Mouse (Mus musculus): ENCODE measurements around the gene Adgb. TPM values are rescaled to one million over a fixed set of nuclear protein-coding genes. Genes with fewer than 3 reads are reported as not detected.

The Adgb gene
- polyA plus RNA-seq, 1 experiment from 2014 or later = 0.14 TPM

GRCm38 (mm10) chr10:10325560-10325959 lies 146.6 kb downstream of the Adgb start:
- ATAC-seq (replicated peaks; ENCODE audit: insufficient number of reproducible peaks, low FRiP score, low TSS enrichment, low read depth) (no peak), DNase-seq (ENCODE audit: low spot score) (no peak)
- no peak overlapping the region for H3K27ac ChIP-seq (replicated peaks; ENCODE audit: low read depth, low read length)
- no peak overlapping the region for H3K4me3 ChIP-seq (ENCODE audit: low read depth, low read length)
- H3K4me2 ChIP-seq (ENCODE audit: low read depth, low read length) = no peak overlapping the region
- H3K36me3 ChIP-seq (replicated peaks; ENCODE audit: control insufficient read depth, insufficient read depth, low read depth, low read length) = no peaks in the 10 kb centered on the region
- WGBS = 80% methylated on average over 2 of the region's 2 CpGs
- H3K9ac ChIP-seq (replicated peaks; ENCODE audit: low read length) = no peak overlapping the region
- H3K9me3 ChIP-seq (replicated peaks; ENCODE audit: control insufficient read depth, low read length) = no peaks in the 10 kb centered on the region
- no peaks in the 10 kb centered on the region for H3K4me1 ChIP-seq (ENCODE audit: control insufficient read depth, insufficient read depth, low read length)
- H3K27me3 ChIP-seq (ENCODE audit: control insufficient read depth, insufficient read depth, low read length) = no peaks in the 10 kb centered on the region

DNA sequence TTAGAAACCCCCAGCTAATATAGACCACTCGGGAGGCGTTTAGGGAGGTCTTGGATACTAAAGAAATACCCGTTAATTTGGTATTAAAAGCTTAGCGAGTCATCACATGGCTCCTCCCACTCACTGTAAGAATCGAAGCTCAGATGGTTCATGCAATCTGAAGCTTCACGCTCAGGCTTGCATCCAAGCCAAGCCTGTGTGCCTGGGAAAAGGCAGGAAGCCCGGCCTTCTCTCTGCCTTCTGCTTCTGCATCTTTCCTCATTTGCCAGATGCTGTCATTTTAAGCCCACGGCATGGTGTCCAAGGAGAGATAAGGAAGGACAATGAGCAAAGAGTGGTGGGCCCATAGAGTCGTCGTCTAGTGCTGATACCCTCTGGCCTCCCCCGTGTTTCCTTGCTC lies 149.2 kb downstream of the Adgb start:
- Histone ChIP-seq H3K4me2 (ENCODE audit: low read depth, low read length) (no peak overlapping the region), H3K4me1 (ENCODE audit: control insufficient read depth, insufficient read depth, low read length) (no peaks in the 10 kb centered on the region), H3K27me3 (ENCODE audit: control insufficient read depth, insufficient read depth, low read length) (no peaks in the 10 kb centered on the region), H3K9me3 (replicated peaks; ENCODE audit: control insufficient read depth, low read length) (no peaks in the 10 kb centered on the region), H3K36me3 (replicated peaks; ENCODE audit: control insufficient read depth, insufficient read depth, low read depth, low read length) (no peaks in the 10 kb centered on the region), H3K9ac (replicated peaks; ENCODE audit: low read length) (no peak overlapping the region), H3K4me3 (ENCODE audit: low read depth, low read length) (no peak overlapping the region), H3K27ac (replicated peaks; ENCODE audit: low read depth, low read length) (no peak overlapping the region)
- no peak for ATAC-seq (replicated peaks; ENCODE audit: insufficient number of reproducible peaks, low FRiP score, low TSS enrichment, low read depth)
- 87% methylated on average over 11 of the region's 11 CpGs for WGBS
- DNase-seq (ENCODE audit: low spot score) = no peak

DNA sequence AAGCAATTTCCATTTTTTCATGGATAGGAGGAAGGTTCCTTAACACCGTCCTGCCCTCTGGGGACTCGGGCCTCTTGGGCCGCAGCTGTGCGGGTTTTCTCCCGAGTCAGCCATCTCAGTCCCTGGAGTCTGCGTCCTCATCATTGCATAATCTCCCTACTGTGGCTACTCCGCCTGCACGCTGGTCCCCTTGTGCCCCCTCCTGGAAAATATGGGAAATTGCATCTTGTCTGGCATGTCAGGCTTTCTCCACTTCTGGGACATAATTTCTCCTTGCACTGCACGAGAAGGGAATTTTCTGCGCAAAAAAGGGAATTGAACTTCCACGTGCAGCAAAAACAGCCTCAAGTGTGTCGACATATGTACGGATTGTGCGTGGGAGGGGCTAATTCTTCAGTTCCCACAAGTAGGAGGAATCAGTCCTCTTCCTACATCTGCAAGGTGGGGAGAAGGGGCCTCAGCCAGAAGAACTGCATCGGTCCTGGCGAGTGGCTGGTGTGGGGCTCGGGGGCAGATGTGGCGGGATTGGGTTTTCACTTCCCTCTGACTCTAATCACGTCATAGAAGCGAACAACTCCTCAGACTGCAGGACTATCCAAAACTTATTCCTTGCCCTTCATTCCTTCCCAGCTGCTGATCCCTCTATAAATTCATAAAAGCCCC lies 150.9 kb downstream of the Adgb start:
- Histone ChIP-seq H3K4me2 (ENCODE audit: low read depth, low read length) (no peak overlapping the region; the same call in 1 of the 2 replicates), H3K9ac (replicated peaks; ENCODE audit: low read length) (no peak overlapping the region), H3K36me3 (replicated peaks; ENCODE audit: control insufficient read depth, insufficient read depth, low read depth, low read length) (no peaks in the 10 kb centered on the region), H3K27me3 (ENCODE audit: control insufficient read depth, insufficient read depth, low read length) (no peaks in the 10 kb centered on the region), H3K9me3 (replicated peaks; ENCODE audit: control insufficient read depth, low read length) (no peaks in the 10 kb centered on the region), H3K4me3 (ENCODE audit: low read depth, low read length) (no peak overlapping the region), H3K27ac (replicated peaks; ENCODE audit: low read depth, low read length) (no peak overlapping the region), H3K4me1 (ENCODE audit: control insufficient read depth, insufficient read depth, low read length) (no peaks in the 10 kb centered on the region)
- DNase-seq (ENCODE audit: low spot score) = peak; percentile 82
- 9% methylated on average over 20 of the region's 20 CpGs for WGBS
- ATAC-seq (replicated peaks; ENCODE audit: insufficient number of reproducible peaks, low FRiP score, low TSS enrichment, low read depth) = peak; percentile 92

- ATAC-seq (replicated peaks; ENCODE audit: insufficient number of reproducible peaks, low FRiP score, low TSS enrichment, low read depth) (peak; percentile 14; the same call in 1 of the 2 replicates), DNase-seq (ENCODE audit: low spot score) (no peak)
- Histone ChIP-seq H3K4me1 (ENCODE audit: control insufficient read depth, insufficient read depth, low read length) (no peaks in the 10 kb centered on the region), H3K4me3 (ENCODE audit: low read depth, low read length) (no peak overlapping the region), H3K36me3 (replicated peaks; ENCODE audit: control insufficient read depth, insufficient read depth, low read depth, low read length) (no peaks in the 10 kb centered on the region), H3K4me2 (ENCODE audit: low read depth, low read length) (no peak overlapping the region), H3K27ac (replicated peaks; ENCODE audit: low read depth, low read length) (no peak overlapping the region), H3K27me3 (ENCODE audit: control insufficient read depth, insufficient read depth, low read length) (no peaks in the 10 kb centered on the region), H3K9ac (replicated peaks; ENCODE audit: low read length) (no peak overlapping the region), H3K9me3 (replicated peaks; ENCODE audit: control insufficient read depth, low read length) (no peaks in the 10 kb centered on the region)
- 43% methylated on average over 10 of the region's 10 CpGs for WGBS
Observed at GRCm38 (mm10) chr10:10320364-10321083, 151.6 kb downstream of the Adgb start.

GRCm38 (mm10) chr10:10318086-10318485 lies 154.0 kb downstream of the Adgb start:
- Histone ChIP-seq H3K27me3 (ENCODE audit: control insufficient read depth, insufficient read depth, low read length) (no peaks in the 10 kb centered on the region), H3K27ac (replicated peaks; ENCODE audit: low read depth, low read length) (no peak overlapping the region), H3K36me3 (replicated peaks; ENCODE audit: control insufficient read depth, insufficient read depth, low read depth, low read length) (no peaks in the 10 kb centered on the region), H3K9ac (replicated peaks; ENCODE audit: low read length) (no peak overlapping the region), H3K4me1 (ENCODE audit: control insufficient read depth, insufficient read depth, low read length) (no peaks in the 10 kb centered on the region), H3K4me2 (ENCODE audit: low read depth, low read length) (no peak overlapping the region; the same call in 1 of the 2 replicates), H3K4me3 (ENCODE audit: low read depth, low read length) (no peak overlapping the region), H3K9me3 (replicated peaks; ENCODE audit: control insufficient read depth, low read length) (no peaks in the 10 kb centered on the region)
- ATAC-seq (replicated peaks; ENCODE audit: insufficient number of reproducible peaks, low FRiP score, low TSS enrichment, low read depth) (no peak), DNase-seq (ENCODE audit: low spot score) (no peak)
- WGBS = 79% methylated on average over 3 of the region's 3 CpGs

DNA sequence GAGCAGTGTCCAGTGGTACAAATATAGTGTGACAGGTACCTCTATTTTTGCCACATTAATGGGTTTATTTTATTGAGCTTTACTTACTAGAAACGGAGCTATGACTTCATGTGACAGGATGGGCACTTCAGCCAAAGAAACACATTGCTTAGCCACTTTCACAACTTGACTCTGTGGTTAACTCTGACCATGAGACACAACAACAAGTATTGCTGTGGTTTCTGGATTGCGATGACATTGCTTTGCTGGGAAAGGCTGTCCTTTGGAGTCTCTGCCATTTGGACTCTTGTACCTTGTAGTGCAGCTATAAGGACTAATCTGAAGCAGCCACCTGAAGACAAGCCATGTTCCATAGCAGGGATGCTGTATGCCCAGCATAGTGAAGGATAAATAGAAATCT lies 156.5 kb downstream of the Adgb start:
- no peaks in the 10 kb centered on the region for H3K27me3 ChIP-seq (ENCODE audit: control insufficient read depth, insufficient read depth, low read length)
- no peak overlapping the region for H3K27ac ChIP-seq (replicated peaks; ENCODE audit: low read depth, low read length)
- H3K4me1 ChIP-seq (ENCODE audit: control insufficient read depth, insufficient read depth, low read length) = no peaks in the 10 kb centered on the region
- no peaks in the 10 kb centered on the region for H3K36me3 ChIP-seq (replicated peaks; ENCODE audit: control insufficient read depth, insufficient read depth, low read depth, low read length)
- H3K9ac ChIP-seq (replicated peaks; ENCODE audit: low read length) = no peak overlapping the region
- WGBS = 79% methylated on average over 2 of the region's 2 CpGs
- H3K9me3 ChIP-seq (replicated peaks; ENCODE audit: control insufficient read depth, low read length) = no peaks in the 10 kb centered on the region
- ATAC-seq (replicated peaks; ENCODE audit: insufficient number of reproducible peaks, low FRiP score, low TSS enrichment, low read depth) (no peak), DNase-seq (ENCODE audit: low spot score) (no peak)
- H3K4me2 ChIP-seq (ENCODE audit: low read depth, low read length) = no peak overlapping the region
- no peak overlapping the region for H3K4me3 ChIP-seq (ENCODE audit: low read depth, low read length)

DNA sequence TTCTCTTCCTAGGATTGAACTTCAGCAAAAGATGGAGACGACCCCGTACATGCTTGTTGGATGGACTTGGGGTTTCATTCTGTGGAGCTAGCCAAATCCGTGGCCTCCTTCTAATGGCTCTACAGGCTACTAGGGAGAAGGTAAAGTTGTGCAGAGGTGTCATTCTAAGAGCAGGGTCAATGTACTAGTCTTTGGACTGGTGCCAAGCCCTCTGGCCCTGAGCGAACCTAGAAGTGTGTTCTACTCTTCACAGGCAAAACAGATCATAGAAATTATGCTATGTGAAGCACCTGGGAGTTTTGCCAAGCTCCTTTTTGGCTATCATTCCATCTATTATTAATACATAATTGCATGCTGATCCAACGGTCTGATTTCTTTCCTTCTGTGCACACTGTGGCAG lies 157.6 kb downstream of the Adgb start:
- Histone ChIP-seq H3K27ac (replicated peaks; ENCODE audit: low read depth, low read length) (no peak overlapping the region), H3K27me3 (ENCODE audit: control insufficient read depth, insufficient read depth, low read length) (no peaks in the 10 kb centered on the region), H3K9ac (replicated peaks; ENCODE audit: low read length) (no peak overlapping the region), H3K36me3 (replicated peaks; ENCODE audit: control insufficient read depth, insufficient read depth, low read depth, low read length) (no peaks in the 10 kb centered on the region), H3K4me1 (ENCODE audit: control insufficient read depth, insufficient read depth, low read length) (no peaks in the 10 kb centered on the region), H3K4me3 (ENCODE audit: low read depth, low read length) (no peak overlapping the region), H3K4me2 (ENCODE audit: low read depth, low read length) (no peak overlapping the region), H3K9me3 (replicated peaks; ENCODE audit: control insufficient read depth, low read length) (no peaks in the 10 kb centered on the region)
- 84% methylated on average over 5 of the region's 5 CpGs for WGBS
- ATAC-seq (replicated peaks; ENCODE audit: insufficient number of reproducible peaks, low FRiP score, low TSS enrichment, low read depth) = no peak
- DNase-seq (ENCODE audit: low spot score) = no peak

DNA sequence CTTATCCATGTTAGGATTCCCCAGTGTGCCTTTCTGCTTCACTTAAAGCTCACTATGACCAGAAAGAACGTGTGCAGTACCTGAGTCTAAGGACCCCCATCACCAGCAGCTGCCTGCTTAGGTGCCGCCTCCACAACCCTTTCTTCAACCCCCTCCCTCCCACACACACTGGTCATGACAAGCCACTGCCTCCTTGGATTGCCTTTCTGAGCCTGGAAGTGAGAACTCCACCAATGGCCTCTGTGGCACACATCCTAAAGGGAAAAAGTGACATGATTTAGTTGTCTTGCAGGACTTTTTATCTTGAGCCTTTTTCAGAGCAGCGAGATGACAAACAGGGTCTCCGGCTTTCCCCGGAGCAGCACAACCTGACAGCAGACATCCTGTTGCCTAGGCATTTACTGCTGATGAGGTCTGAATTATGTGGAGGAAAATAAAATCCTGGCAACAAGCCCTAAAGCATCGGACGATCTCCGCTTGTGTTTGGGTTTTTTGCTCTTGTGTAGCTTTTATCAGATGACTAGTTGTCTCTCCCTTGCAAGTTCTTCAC lies 162.2 kb downstream of the Adgb start:
- H3K36me3 ChIP-seq (replicated peaks; ENCODE audit: control insufficient read depth, insufficient read depth, low read depth, low read length) = no peaks in the 10 kb centered on the region
- H3K27me3 ChIP-seq (ENCODE audit: control insufficient read depth, insufficient read depth, low read length) = no peaks in the 10 kb centered on the region
- H3K4me3 ChIP-seq (ENCODE audit: low read depth, low read length) = no peak overlapping the region
- H3K27ac ChIP-seq (replicated peaks; ENCODE audit: low read depth, low read length) = no peak overlapping the region
- no peaks in the 10 kb centered on the region for H3K4me1 ChIP-seq (ENCODE audit: control insufficient read depth, insufficient read depth, low read length)
- DNase-seq (ENCODE audit: low spot score) (no peak), ATAC-seq (replicated peaks; ENCODE audit: insufficient number of reproducible peaks, low FRiP score, low TSS enrichment, low read depth) (no peak)
- 89% methylated on average over 8 of the region's 8 CpGs for WGBS
- no peak overlapping the region for H3K4me2 ChIP-seq (ENCODE audit: low read depth, low read length)
- no peak overlapping the region for H3K9ac ChIP-seq (replicated peaks; ENCODE audit: low read length)
- no peaks in the 10 kb centered on the region for H3K9me3 ChIP-seq (replicated peaks; ENCODE audit: control insufficient read depth, low read length)
